Mouse (Mus musculus) CH12.LX (cell line): ENCODE measurements at regions not wholly inside any gene's neighbourhood (a gene's known extent, or its start where the extent isn't known, plus 50 kb on each side); places are given as distances from the start of the nearest gene placed in this dataset.

Experiments
- DNase-seq: peaks from one replicate; pipeline ENCODE4 v3.0.0-alpha.2; 2013; ENCODE audit errors: extremely low read depth
- H3K27ac ChIP-seq: 2 replicates; pipeline ENCODE4 v1.5.1; 2012; ENCODE audit warnings: low read depth, mild to moderate bottlenecking, control low read depth, moderate library complexity; ENCODE audit not compliant: insufficient read depth
- H3K27me3 ChIP-seq: replicated peaks from 2 replicates; pipeline ENCODE3; 2012; ENCODE audit warnings: inconsistent platforms
- H3K36me3 ChIP-seq, 2 experiments: replicated peaks in 1 of 2; 2 replicates each; pipeline versions ENCODE3 to v1.6.1; 2012; ENCODE audit warnings: inconsistent platforms in 1 of 2, low read length in 1 of 2, mild to moderate bottlenecking in 1 of 2, mixed read lengths in 1 of 2, moderate library complexity in 1 of 2; ENCODE audit not compliant: control insufficient read depth in 1 of 2, insufficient read depth in 1 of 2
- H3K4me1 ChIP-seq, 2 experiments: 2 replicates each; pipeline ENCODE4 v1.6.1; 2012; ENCODE audit warnings: inconsistent platforms in 1 of 2, moderate library complexity in 1 of 2; ENCODE audit not compliant: insufficient read depth in 2 of 2, control insufficient read depth in 1 of 2
- H3K4me2 ChIP-seq: 2 replicates; pipeline ENCODE4 v1.6.1; 2012; ENCODE audit warnings: low read depth, mild to moderate bottlenecking, control low read depth; ENCODE audit not compliant: poor library complexity, insufficient read depth, severe bottlenecking
- H3K4me3 ChIP-seq, 3 experiments: fragments of 150-350 bp in 1 of 3; sonication (generic) in 1 of 3; replicated peaks in 1 of 3; 2 replicates each; pipeline versions ENCODE3 to v1.5.1; 2011 to 2012; ENCODE audit warnings: low read depth in 2 of 3, low read length in 2 of 3, mild to moderate bottlenecking in 2 of 3, moderate library complexity in 2 of 3, control low read depth in 1 of 3, improper control_type of control experiment in 1 of 3, inconsistent platforms in 1 of 3, mixed read lengths in 1 of 3; ENCODE audit not compliant: poor library complexity in 1 of 3
- H3K79me2 ChIP-seq: replicated peaks from 2 replicates; pipeline ENCODE4 v1.6.1; 2012; ENCODE audit warnings: mild to moderate bottlenecking, moderate library complexity; ENCODE audit not compliant: control insufficient read depth, poor library complexity, insufficient read depth, severe bottlenecking; ENCODE audit errors: extremely low read depth
- H3K9ac ChIP-seq: 2 replicates; pipeline ENCODE4 v1.6.1; 2012; ENCODE audit warnings: low read depth, mild to moderate bottlenecking, control low read depth, moderate library complexity; ENCODE audit not compliant: insufficient read depth
- H3K9me3 ChIP-seq: replicated peaks from 2 replicates; pipeline ENCODE3; 2012; ENCODE audit warnings: low read length, inconsistent platforms, mixed read lengths
- CHD1 ChIP-seq: IDR thresholded peaks from 2 replicates; pipeline ENCODE4 v1.6.1; 2012; ENCODE audit warnings: low read depth, low read length, improper control_type of control experiment, inconsistent platforms
- CHD2 ChIP-seq: IDR thresholded peaks from 2 replicates; pipeline ENCODE4 v1.6.1; 2011; ENCODE audit warnings: low read length, improper control_type of control experiment
- E2F4 ChIP-seq: IDR thresholded peaks from 2 replicates; pipeline ENCODE4 v1.6.1; 2011; ENCODE audit warnings: low read depth, low read length, improper control_type of control experiment; ENCODE audit not compliant: insufficient replicate concordance
- ELF1 ChIP-seq: IDR thresholded peaks from 2 replicates; pipeline ENCODE4 v1.6.1; 2014; ENCODE audit warnings: low read depth, mild to moderate bottlenecking, inconsistent platforms, low read length, improper control_type of control experiment
- GABPA ChIP-seq: IDR thresholded peaks from 2 replicates; pipeline ENCODE4 v1.6.1; 2012; ENCODE audit warnings: low read depth, low read length, improper control_type of control experiment, inconsistent platforms; ENCODE audit not compliant: insufficient replicate concordance
- JUN ChIP-seq: IDR thresholded peaks from 2 replicates; pipeline ENCODE4 v1.6.1; 2011; ENCODE audit warnings: low read depth, mild to moderate bottlenecking, low read length, improper control_type of control experiment, moderate library complexity; ENCODE audit not compliant: insufficient read depth
- MAX ChIP-seq: IDR thresholded peaks from 2 replicates; pipeline ENCODE4 v1.6.1; 2011; ENCODE audit warnings: low read length, improper control_type of control experiment
- MAZ ChIP-seq: IDR thresholded peaks from 2 replicates; pipeline ENCODE4 v1.6.1; 2012; ENCODE audit warnings: low read depth, mild to moderate bottlenecking, inconsistent platforms, low read length, improper control_type of control experiment, moderate library complexity
- MYC ChIP-seq: IDR thresholded peaks from 2 replicates; pipeline ENCODE4 v1.6.1; 2011; ENCODE audit warnings: low read depth, mild to moderate bottlenecking, improper control_type of control experiment, low read length
- POLR2A ChIP-seq: IDR thresholded peaks from 2 replicates; pipeline ENCODE4 v1.6.1; 2011; ENCODE audit warnings: low read depth, mild to moderate bottlenecking, improper control_type of control experiment, low read length
- POLR2AphosphoS2 ChIP-seq: IDR thresholded peaks from 2 replicates; pipeline ENCODE4 v1.6.1; 2011; ENCODE audit warnings: low read depth, low read length, improper control_type of control experiment
- RCOR1 ChIP-seq: conservative IDR thresholded peaks from 2 replicates; pipeline ENCODE4 v1.6.1; 2012; ENCODE audit warnings: low read depth, mild to moderate bottlenecking, inconsistent platforms, low read length, improper control_type of control experiment
- SIN3A ChIP-seq: IDR thresholded peaks from 2 replicates; pipeline ENCODE4 v1.6.1; 2012; ENCODE audit warnings: low read length, improper control_type of control experiment, inconsistent platforms
- TBP ChIP-seq: conservative IDR thresholded peaks from 2 replicates; pipeline ENCODE4 v1.6.1; 2011; ENCODE audit warnings: low read depth, low read length, improper control_type of control experiment
- TCF12 ChIP-seq: IDR thresholded peaks from 2 replicates; pipeline ENCODE4 v1.6.1; 2014; ENCODE audit warnings: low read depth, mild to moderate bottlenecking, inconsistent platforms, low read length, improper control_type of control experiment
- ZMIZ1 ChIP-seq: IDR thresholded peaks from 2 replicates; pipeline ENCODE4 v1.6.1; 2012; ENCODE audit warnings: low read depth, mild to moderate bottlenecking, inconsistent platforms, low read length, improper control_type of control experiment
- ZNF384 ChIP-seq: IDR thresholded peaks from 2 replicates; pipeline ENCODE4 v1.6.1; 2012; ENCODE audit warnings: low read depth, low read length, improper control_type of control experiment, inconsistent platforms
- dilution Hi-C: fragments of 300-500 bp; cut with MboI; formaldehyde crosslinking; loops from 2 replicates; pipeline ENCODE4 v1.14.3; 2020; ENCODE audit warnings: low sequenced_read_pairs; ENCODE audit not compliant: extremely low pct_unique_long_range_greater_than_20kb, extremely low pct_ligation_motif_present
- in situ Hi-C: fragments of 300-500 bp; cut with MboI; formaldehyde crosslinking; loops from 3 replicates; pipeline ENCODE4 v1.14.3; 2019; ENCODE audit warnings: low sequenced_read_pairs, low pct_ligation_motif_present, low pct_unique_long_range_greater_than_20kb, mixed read lengths

DNA sequence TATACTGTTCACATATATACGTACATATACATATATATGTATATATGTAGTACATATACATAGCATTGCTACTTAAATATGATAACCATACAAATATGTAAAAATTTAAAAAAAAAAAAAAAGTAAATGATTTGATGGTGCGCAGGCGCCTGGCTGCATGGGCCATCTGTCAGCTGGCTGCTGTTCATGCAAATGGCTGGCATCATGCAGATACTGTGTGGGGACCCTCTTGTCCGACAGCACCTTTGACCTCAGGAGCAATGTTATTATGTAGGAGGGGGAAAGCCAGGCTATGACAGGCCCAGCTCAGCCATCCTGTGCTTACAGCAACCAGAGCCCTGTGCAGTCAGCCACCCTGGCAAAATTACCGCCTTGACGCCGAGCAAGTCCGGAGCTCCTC lies 65.1 kb upstream of the Tnrc6c start:
- Histone ChIP-seq H3K9me3 (peaks cover 20% of the 10 kb centered on the region), H3K27me3 (no peaks in the 10 kb centered on the region), H3K4me3 (no peak overlapping the region), H3K4me1 (peaks cover 0 to 23% of the 10 kb centered on the region in 2 experiments; a peak in 2 of 4 replicates), H3K36me3 (no peaks in the 10 kb centered on the region), H3K4me2 (no peak overlapping the region), H3K79me2 (no peaks in the 10 kb centered on the region), H3K9ac (no peak overlapping the region), H3K27ac (no peak overlapping the region)
- DNase-seq = no peak
- no peak for TF ChIP-seq TBP
- TF ChIP-seq POLR2A = no peak
- no peak for TF ChIP-seq POLR2AphosphoS2
- TF ChIP-seq JUN = no peak
- TF ChIP-seq MAZ = no peak
- no peak for TF ChIP-seq ZNF384
- TF ChIP-seq MYC = no peak
- TF ChIP-seq CHD1 = no peak
- TF ChIP-seq MAX = no peak
- dilution Hi-C loops = no loop called here
- in situ Hi-C loops = no loop called here

GRCm38 (mm10) chr11:117589422-117589821 lies 64.7 kb upstream of the Tnrc6c start:
- Histone ChIP-seq H3K4me1 (peaks cover 0 to 23% of the 10 kb centered on the region in 2 experiments; a peak in 2 of 4 replicates), H3K9ac (no peak overlapping the region), H3K36me3 (no peaks in the 10 kb centered on the region), H3K4me2 (no peak overlapping the region), H3K79me2 (no peaks in the 10 kb centered on the region), H3K27me3 (no peaks in the 10 kb centered on the region), H3K27ac (no peak overlapping the region), H3K4me3 (no peak overlapping the region), H3K9me3 (peaks cover 20% of the 10 kb centered on the region)
- dilution Hi-C loops = no loop called here
- in situ Hi-C loops = no loop called here
- TF ChIP-seq TCF12 (no peak), TBP (no peak), JUN (no peak), ELF1 (no peak), E2F4 (no peak), GABPA (no peak), CHD2 (no peak), RCOR1 (no peak), SIN3A (no peak), ZMIZ1 (no peak)
- DNase-seq = no peak
